Mouse (Mus musculus) E14TG2a.4 (cell line): ENCODE measurements around the gene Tmem50b.

Source experiments
- CTCF ChIP-seq: conservative IDR thresholded peaks from 2 replicates; pipeline ENCODE4 v1.5.1; 2014; ENCODE audit warnings: low read length
- NANOG ChIP-seq: IDR thresholded peaks from 2 replicates; pipeline ENCODE4 v1.6.1; 2014; ENCODE audit warnings: borderline replicate concordance, low read length, mixed read lengths
- POU5F1 ChIP-seq: IDR thresholded peaks from 2 replicates; pipeline ENCODE4 v1.6.1; 2014; ENCODE audit warnings: low read length, borderline replicate concordance

DNA sequence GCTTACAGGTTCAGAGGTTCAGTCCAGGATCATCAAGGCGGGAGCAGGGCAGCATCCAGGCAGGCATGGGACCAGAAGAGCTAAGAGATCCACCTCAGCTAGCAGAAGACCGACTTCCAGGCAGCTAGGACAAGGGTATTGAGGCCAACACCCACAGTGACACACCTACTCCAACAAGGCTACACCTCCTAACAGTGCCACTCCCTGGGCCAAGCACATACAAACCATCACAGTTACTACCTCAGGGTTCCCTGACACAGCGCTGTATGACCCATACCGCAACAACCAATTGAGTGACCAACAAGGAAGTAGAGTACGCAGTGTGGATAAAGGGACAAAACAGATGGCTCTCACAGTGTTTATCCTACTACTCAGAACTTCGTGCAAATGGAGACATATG is 61.2 kb downstream of the Tmem50b start:
- TF ChIP-seq CTCF: no peak
- TF ChIP-seq POU5F1: no peak
- TF ChIP-seq NANOG: no peak
